Mouse (Mus musculus) brain, embryonic 18.5 days (tissue): ENCODE measurements around the gene Pes1.

Experiments used
- DNase-seq: peaks from one replicate; pipeline ENCODE4 v3.0.0-alpha.2; 2012; ENCODE audit warnings: low read depth, low spot score

The Pes1 gene

DNA sequence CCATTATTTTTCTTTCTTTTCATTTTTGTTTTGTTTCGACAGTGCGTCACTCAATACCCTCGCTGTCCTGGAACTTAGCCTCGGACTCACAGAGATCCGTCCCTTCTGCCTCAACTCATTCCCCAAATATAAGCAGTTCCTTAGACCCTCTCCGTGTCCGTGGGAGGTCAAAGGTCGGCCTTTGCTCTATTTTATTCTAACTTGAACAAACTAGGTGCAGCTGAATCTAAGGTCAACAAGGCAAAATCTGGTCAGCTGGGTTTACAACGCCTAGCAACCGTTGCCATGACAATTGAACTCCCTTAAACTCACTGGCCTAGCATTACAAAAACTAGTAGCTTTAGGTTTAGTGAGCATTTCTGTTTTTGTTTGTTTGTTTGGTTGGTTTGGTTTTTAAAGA is 620 bp upstream of the Pes1 start:
- DNase-seq = no peak

DNA sequence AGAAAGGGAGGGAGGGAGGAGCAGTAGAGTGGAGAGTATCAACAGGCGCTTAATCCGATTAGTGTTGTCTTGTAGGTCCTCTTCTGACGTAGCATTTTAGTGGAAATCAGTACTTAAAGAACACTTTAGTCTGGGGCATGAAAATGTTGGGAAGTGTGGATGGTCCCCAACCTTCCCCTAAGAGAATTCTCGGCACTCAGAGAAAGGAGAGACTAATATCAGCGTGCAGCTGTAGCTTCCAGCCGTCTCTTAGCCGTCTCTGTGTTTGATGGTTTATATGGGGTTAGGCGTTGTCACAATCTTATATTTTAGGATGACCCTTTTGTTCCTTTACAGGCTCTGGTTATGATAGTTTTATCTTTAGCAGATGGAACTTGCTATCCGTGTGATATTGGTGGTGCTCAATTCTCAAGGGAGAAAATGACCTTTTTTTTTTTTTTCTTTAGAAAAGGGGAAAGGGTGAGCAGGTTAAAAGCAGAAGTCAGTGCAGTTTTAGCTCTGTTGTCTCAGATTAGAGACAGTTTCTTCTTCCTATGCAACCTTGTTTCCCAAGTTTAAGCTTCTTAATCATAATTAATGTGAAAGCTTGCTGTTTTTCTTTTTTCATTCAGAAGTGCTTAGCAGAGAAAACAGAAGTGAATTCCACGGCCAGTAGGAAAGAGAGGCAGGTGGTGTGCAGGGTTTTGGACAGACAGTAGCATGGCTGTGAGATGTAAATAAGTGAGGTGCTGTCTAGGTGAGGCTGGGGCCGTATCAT is 819 bp downstream of the Pes1 start:
- DNase-seq = no peak

DNA sequence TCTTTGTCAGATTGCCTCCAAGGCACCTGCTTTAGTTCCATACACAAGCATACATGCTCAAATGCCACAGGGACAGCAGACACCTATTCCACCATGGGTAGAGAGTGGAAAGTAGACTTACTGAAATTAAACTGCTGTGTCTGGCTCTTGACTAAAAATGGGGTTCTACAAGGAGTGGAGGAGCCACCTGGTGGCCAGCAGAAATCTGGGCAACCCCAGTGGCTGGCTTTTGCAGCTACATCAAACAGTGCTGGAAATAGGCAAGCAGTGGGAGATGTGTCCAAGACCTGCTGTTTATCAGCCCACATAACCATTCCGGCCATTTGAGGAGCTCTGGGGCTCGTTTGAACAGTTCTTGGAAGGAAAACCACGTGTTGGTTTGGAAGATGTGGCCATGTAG is 6.1 kb downstream of the Pes1 start:
- no peak for DNase-seq

DNA sequence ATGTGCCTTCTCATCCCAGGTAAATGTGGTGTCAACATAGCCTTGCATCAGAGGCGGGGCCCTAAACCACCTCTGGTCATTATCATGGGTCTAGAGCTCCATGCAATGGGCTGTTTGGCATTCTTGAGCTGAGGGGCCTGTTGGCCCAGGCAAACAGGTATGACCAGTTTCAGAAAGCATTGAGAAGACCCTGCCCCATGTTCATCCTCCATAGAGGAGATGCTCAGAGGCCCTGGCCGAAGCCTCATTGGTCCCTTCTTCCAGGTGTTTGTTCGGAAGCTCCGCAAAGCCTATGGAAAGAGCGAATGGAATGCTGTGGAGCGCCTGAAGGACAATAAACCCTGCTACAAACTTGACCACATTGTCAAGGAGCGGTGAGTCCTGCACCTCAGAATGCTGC is 6.6 kb downstream of the Pes1 start:
- DNase-seq = no peak

DNA sequence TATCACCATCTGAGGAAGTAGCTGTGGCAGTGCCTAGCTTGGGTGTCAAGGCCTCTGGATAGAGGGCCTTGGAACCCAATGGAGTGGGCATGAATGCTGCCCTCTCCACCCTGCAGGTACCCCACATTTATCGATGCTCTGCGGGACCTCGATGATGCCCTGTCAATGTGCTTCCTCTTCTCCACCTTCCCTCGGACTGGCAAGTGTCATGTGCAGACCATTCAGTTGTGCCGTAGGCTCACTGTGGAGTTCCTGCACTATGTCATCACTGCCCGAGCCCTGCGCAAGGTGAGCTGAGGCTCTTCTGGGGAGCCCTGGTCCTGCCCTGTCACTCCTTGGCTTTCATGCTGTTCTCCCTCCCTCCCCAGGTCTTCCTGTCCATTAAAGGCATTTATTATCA is 9.3 kb downstream of the Pes1 start:
- no peak for DNase-seq

DNA sequence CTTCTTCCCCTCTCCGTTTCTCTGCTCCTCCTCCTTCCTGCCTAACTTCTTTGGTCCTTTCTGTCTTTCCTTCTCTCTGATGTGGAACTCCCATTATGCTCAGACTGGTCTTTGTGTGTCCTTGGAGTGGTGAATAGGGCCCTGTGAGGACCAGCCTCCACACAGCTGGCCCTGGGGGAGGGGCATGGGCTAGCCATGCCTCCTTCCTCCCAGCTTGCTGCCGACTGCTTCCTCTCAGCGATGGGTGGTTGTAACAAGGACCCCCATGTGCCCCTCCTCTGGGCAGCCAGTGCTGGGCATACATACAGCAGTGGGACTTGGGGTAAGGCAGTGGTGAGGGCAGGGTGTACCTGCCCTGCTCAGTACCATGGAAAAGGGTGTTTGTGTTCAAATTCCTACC is 10.5 kb downstream of the Pes1 start:
- DNase-seq = no peak

DNA sequence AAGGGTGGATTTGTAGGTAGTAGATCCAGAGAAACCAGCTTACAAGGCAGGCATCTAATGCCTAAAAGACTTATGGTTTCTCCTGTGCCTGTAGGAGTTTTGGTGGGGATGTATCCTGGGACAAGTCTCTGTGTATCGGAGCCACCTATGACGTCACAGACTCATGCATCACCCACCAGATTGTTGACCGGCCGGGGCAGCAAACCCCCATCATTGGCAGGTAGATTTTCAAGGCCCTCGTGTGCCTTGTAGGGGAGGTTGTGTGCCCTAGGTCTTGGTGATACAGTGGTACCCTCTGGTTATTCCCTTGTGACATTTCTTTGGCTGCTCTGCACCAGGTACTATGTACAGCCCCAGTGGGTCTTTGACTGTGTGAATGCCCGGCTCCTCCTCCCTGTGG is 12.9 kb downstream of the Pes1 start, which contains the start of gene 4930556J24Rik:
4930556J24Rik (minus strand) TSS at position 101 of the 400 bp plus-strand sequence.
- no peak for DNase-seq

DNA sequence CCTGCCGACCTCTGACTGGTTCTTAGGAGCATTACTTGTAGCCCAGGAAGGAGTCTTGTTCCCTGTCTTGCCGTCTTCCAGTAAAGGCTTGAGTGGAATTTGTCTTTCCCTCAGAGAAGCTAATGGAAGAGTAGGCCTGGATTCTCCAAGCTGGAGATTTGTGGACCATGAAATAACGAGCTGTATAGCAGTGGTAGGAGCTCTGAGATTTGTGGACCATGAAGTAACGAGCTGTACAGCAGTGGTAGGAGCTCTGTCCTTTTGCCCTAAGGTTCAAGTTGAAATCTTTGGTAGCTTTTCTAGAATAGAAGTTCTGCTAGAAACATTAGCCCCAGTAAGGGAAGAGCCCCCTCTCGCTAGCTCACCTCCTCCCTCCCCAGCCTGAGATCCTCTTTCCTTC is 14.6 kb downstream of the Pes1 start:
- no peak for DNase-seq

DNA sequence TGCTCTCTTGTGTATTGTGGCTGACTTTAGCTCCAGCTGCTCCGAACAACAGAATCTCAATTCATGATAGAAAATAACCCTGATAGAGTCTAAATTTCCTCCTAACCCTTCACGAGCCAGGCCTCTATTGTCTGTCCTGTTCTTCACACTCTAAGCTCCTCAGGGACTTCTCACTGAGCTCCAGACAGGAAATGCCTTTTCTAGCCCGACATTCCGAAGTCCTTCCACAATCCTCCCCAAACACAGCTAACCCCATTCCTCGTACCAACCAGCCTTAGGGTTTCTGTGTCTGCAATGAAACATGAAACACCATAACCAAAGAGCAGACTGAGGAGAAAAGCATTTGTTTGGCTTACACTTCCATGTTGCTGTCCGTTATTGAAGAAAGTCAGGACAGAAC is 17.8 kb downstream of the Pes1 start:
- no peak for DNase-seq

DNA sequence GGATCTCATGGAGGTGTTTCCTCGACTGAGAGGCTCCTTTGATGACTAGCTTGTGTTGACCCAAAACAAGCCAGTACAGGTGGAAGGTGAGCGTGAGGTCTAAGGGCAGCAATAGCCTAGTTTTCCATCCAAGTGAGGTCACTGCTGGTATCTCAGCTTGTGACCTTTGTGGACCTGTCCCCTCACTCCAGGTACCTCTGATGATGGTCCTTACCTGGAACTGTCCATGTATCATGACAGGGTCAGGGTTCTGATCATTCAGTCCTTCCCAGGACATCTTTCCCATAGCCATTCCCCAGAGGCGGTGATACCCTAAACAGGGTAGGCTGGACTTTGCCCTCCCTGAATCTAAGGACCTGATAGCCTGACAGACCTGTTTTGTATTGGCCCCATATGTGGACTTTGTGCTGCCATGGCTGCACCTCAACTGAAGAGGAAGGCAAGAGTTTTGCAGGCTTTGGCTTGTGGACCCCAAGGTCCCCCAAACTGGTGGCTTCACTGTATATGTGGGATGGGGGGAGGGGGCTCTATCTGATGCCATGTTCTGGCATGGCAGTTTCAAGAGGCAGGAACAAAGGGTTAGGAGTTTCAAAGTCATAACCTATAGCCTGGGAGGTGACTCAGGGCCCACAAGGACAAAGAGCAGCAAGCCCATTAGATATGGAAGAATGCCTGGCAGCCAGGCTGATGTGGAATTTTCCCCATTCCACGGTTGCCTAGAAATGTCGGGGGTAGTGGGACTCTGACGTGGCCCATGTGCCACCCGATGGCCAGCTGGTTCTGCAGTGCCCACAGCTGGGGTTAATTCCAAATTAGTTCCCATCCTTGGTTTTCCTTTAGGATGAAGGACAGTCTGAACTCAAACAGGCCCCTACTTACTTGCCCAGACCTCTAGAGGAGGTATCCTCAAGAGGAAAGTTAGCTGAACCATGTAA is 18.8 kb downstream of the Pes1 start:
- DNase-seq = no peak

DNA sequence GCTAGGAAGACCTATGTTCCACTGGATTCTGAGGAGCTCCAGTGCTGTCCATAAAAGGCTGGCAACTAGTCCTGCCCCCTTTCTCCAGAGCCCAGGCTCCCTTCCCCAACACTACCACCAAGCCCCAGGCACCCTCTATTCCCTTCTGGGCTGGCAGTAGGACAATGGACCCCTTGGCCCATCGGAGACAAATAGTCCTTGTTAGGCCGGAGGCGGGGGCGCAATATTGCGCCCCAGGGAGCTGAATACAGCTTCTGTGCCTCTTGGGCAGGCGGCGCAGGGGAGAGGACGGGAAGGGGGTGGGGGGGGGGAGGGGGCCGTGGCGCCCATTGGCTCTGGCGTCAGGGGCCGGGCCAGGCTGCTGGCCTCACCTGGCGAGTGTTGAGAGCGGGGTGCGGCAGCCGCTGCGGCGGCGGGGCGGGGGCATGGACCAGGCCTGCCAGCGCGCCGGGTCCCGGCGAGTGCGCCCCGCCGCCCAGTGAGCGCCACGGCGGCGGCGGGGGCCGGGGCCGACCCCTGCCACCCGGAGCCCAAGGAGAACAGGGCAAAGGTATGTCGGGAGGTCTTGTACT is 19.6 kb downstream of the Pes1 start, which contains the start of gene Gal3st1:
Gal3st1 (plus strand) TSS at position 346 of the 572 bp plus-strand sequence.
- DNase-seq = no peak

DNA sequence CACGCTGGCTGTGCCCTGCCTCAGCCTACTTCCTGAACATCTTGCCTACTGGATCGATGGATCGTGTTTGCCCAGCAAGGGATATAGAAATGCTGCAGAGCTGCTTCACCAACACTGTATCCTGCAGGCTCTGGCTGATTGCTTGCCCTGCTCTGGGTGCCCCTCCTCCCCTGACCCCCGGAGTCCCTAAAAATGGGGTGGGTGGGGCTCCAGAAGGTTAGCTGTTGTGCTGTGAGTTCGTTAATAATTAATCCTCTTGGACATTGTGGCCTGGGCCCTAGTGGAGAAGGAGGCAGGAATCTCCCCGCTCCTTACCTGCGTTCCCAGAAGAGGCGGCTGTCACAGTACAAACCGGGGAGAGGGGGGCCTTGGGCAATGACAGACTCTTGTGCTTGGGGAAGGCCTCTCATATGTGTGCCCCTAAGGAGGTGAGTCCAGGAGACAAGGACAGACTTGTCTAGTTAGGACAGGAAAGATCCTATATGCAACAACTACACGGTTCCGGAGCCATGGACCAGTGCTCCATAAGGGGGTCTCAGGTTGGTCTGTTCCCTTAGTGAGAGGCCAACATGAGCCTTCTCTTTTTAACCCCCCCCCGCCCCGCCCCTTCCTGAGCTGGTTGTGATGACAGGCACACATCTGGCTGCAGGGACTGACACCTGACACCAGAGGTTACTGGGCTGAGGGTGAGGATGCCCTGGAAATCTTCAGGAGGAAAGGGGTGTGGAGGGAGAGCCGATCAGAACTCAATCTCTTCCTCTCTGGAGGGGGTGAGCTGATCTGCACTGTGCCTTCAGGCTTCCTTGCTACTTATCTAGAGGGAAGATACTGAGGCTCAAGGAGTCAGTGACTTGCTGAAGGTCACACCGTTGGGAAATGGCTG is 20.3 kb downstream of the Pes1 start:
- no peak for DNase-seq

DNA sequence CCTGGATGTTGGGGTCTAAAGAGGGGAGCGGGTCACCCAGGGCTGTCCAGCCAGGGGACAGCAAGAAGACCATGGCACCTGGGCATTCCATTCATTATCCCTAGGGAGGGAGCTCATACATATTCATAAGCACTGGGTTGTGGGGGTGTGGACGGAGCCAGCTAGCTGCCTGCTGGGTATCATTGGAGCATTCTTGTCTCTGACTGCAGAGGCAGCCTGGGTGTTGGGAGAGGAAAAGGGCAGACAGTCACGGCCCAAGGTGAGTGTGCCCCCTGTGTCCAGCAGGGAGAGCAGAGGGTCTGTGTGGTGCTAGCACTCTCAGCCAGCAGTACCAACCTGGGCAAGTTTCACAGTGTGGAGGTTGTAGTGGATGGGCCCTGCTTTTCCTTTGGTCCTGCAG is 26.0 kb downstream of the Pes1 start:
- no peak for DNase-seq

DNA sequence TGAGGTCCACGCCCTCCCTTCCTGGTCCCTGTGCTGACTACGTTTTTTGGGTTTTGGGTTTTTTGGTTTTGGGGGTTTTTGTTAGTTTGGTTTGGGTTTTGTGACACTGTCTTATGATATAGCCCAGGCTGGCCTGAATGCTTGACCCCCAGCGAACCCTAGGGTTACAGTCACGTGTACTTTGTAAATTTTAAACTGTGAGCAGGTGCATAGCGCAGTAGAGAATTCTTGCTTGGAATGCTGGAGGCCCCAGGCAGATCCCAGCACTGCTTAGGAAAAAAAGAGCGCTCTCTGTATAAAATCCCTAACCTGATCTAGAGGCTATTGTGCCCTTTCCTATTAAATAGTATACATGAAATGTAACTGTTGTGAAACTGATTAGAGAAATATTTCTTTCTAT is 29.4 kb downstream of the Pes1 start:
- DNase-seq = no peak

DNA sequence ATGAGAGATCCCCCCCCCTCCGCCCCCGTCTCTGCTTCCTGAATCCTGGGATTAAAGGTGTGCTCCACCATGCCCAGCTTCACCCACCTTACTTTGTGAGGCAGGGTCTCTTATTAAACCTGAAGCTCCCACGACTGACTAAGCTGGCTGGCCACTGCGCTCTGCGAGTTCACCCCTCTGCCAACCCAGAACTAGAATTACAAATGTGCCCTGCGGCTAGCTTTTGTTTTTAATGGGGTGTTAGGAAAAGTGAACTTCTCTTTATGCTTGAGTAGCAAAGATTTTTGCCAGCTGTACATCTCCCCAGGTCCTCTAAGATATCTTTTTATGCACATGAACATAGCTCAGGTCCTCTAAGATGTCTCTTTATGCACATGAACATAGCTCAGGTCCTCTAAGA is 30.1 kb downstream of the Pes1 start:
- no peak for DNase-seq

DNA sequence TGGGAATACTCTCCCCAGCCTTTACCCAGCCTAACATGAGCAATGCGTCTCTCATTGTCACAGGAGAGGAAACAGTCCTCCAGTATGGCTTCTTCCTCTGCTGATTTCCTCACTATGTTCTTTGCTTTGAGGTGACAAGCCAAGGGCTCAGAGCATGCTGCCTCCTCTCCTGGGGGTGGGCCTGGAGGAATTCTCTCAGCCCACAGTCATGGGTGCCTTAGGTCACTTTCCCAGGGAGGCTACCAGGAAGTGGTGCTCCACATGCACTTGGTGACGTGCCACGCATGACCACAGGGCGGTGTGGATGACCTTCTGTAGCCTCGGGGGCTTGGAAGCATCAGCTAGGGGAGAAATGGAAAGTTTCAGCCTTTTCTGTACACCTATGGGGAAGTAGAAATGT is 31.7 kb downstream of the Pes1 start:
- DNase-seq = no peak

DNA sequence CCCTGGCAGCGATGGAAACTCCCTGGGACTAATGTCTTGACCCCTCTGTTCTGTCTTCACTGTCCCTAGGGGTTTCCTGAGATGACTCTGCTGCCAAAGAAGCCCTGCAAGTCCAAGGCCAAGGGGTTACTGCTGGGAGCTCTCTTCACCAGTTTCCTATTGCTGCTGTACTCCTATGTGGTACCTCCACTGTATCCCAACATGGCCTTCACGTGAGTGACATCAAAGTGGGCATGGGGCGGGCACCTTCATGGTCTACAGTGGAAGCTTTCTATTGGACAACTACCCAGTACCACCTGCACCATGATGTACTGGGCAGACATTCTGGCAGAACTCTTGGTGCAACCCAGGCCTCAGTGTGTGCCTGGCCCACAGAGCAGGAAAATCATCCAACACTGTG is 33.1 kb downstream of the Pes1 start:
- DNase-seq = no peak

DNA sequence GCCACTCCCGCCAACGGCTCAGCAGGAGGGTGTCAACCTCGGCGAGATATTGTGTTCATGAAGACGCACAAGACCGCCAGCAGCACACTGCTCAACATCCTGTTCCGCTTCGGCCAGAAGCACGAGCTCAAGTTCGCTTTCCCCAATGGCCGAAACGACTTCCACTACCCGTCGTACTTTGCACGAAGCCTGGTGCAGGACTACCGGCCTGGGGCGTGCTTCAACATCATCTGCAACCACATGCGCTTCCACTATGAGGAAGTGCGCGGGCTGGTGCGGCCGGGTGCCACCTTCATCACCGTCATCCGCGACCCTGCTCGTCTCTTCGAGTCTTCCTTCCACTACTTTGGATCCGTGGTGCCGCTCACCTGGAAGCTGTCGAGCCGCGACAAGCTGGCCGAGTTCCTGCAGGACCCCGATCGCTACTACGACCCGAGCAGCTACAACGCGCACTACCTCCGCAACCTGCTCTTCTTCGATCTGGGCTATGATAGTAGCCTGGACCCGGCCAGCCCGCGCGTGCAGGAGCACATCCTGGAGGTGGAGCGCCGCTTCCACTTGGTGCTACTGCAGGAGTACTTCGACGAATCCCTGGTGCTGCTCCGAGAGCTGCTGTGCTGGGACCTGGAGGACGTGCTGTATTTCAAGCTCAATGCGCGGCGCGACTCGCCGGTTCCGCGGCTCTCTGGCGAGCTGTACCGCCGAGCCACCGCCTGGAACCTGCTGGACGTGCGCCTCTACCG is 34.4 kb downstream of the Pes1 start:
- DNase-seq = no peak

DNA sequence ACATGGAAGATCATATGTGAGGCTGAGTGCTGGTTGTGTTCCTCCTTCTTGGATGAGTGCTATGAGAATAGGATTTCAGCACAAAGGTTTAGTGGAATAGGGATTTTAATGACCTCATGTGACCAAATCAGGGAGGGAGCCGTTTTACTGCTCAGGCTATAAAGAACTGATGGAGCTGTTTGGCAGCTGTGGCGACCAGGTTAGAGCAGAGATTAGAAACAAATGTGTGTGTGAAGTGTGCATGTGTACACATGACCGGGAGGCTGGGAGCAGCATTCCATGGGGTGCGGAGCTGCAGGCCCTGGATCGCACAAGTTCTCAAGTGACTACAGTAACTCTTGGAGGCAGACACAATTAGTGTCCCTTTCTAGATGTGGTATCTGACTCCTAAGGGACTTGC is 35.8 kb downstream of the Pes1 start:
- no peak for DNase-seq

DNA sequence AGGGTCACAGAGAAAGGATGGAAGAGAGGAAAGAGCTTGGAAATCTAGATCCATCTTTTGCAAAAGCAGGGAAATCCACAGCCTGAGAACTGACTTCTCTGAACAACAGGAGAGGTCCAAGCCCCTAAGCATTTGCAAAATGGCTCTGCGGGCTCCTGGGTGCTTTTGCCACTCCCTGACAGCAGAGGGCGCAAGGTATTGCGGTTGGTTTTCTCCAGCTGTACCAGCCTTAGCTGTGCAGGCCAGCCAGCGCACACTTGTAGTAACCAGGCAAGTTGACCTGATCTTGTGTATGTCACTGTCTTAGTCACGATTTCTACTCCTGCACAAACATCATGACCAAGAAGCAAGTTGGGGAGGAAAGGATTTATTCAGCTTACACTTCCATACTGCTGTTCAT is 37.8 kb downstream of the Pes1 start:
- no peak for DNase-seq
